ENCODE assay signal across 8 mouse cellular contexts in genomic region chr15:50997209-50997763, GRCm38 (mm10).
A peak's percentile ranks its signal among the peaks of the same experiment; 100 is the strongest.
DNase-seq lines count a peak whose midpoint lies in the region; ATAC-seq and TF ChIP-seq lines count a peak whose summit lies in the region.

No protein-coding gene starts in this region.

- peak; percentile 37 for DNase-seq in liver, adult 2 months (ENCODE audit: extremely low read depth, low read depth, low spot score)
- DNase-seq in cerebellum, adult 9-11 months, result peak; percentile 69
- peak; percentile 11 to 14 for DNase-seq in gastrocnemius, adult 8-10 months (ENCODE audit: low spot score in 2 of 2)
- peak; percentile 92 for DNase-seq in hindbrain, postnatal 0 days (ENCODE audit: low spot score)
- DNase-seq in retina, postnatal 7 days (ENCODE audit: low read depth, low spot score), result peak; percentile 2
- DNase-seq in embryo, embryonic 10.5 days (ENCODE audit: low spot score), result no peak

- no peaks in the 10 kb centered on the region for H3K9me3 ChIP-seq in liver, embryonic 12.5 days (replicated peaks)
- no peaks in the 10 kb centered on the region for H3K9me3 ChIP-seq in hindbrain, postnatal 0 days (ENCODE audit: low read length)
- H3K9me3 ChIP-seq in limb, embryonic 13.5 days, result no peaks in the 10 kb centered on the region

- H3K36me3 ChIP-seq in liver, adult 2 months (ENCODE audit: control insufficient read depth, insufficient read depth, low read length), result no peaks in the 10 kb centered on the region
- H3K36me3 ChIP-seq in liver, embryonic 12.5 days, result no peaks in the 10 kb centered on the region
- H3K36me3 ChIP-seq in hindbrain, postnatal 0 days (ENCODE audit: insufficient read depth, low read length), result no peaks in the 10 kb centered on the region
- no peaks in the 10 kb centered on the region for H3K36me3 ChIP-seq in limb, embryonic 13.5 days

- H3K27ac ChIP-seq in liver, adult 2 months (replicated peaks; ENCODE audit: insufficient read depth, low read depth, low read length), result no peak overlapping the region
- H3K27ac ChIP-seq in liver, embryonic 12.5 days, result no peak overlapping the region
- H3K27ac ChIP-seq in hindbrain, postnatal 0 days, result peak overlapping the region; percentile 76
- peak overlapping the region; percentile 33; the same call in 1 of the 2 replicates for H3K27ac ChIP-seq in limb, embryonic 13.5 days

- no peak overlapping the region for H3K4me2 ChIP-seq in liver, embryonic 12.5 days
- H3K4me2 ChIP-seq in hindbrain, postnatal 0 days (ENCODE audit: low read depth, low read length), result peak overlapping the region; percentile 44
- H3K4me2 ChIP-seq in limb, embryonic 13.5 days (replicated peaks), result peak overlapping the region; percentile 29

- 71% methylated on average over 11 of the region's 11 CpGs for WGBS in liver, adult 2 months
- 53% methylated on average over 11 of the region's 11 CpGs for WGBS in liver, embryonic 12.5 days (ENCODE audit: insufficient replicate concordance)
- WGBS in hindbrain, postnatal 0 days, result 31% methylated on average over 11 of the region's 11 CpGs
- 51% methylated on average over 11 of the region's 11 CpGs for WGBS in limb, embryonic 13.5 days

- H3K4me1 ChIP-seq in liver, adult 2 months (ENCODE audit: control insufficient read depth, insufficient read depth, low read length), result no peaks in the 10 kb centered on the region
- no peaks in the 10 kb centered on the region for H3K4me1 ChIP-seq in liver, embryonic 12.5 days
- no peaks in the 10 kb centered on the region for H3K4me1 ChIP-seq in hindbrain, postnatal 0 days (ENCODE audit: insufficient read depth, low read length)
- H3K4me1 ChIP-seq in limb, embryonic 13.5 days, result peaks cover 7% of the 10 kb centered on the region

- no peak overlapping the region for H3K4me3 ChIP-seq in liver, adult 2 months (ENCODE audit: insufficient read depth, low read depth, low read length)
- H3K4me3 ChIP-seq in liver, embryonic 12.5 days, result no peak overlapping the region
- H3K4me3 ChIP-seq in hindbrain, postnatal 0 days (ENCODE audit: low read length), result no peak overlapping the region; the same call in 1 of the 2 replicates
- no peak overlapping the region for H3K4me3 ChIP-seq in limb, embryonic 13.5 days

- no peak for ATAC-seq in liver, embryonic 12.5 days
- ATAC-seq in hindbrain, postnatal 0 days, result peak; percentile 98
- no peak; the same call in 1 of the 2 replicates for ATAC-seq in limb, embryonic 13.5 days (ENCODE audit: low FRiP score, low read depth)

- TF ChIP-seq POLR2A in liver, adult 2 months (IDR thresholded peaks at IDR 0.05; ENCODE audit: extremely low read depth, insufficient read depth, low read length), result no peak

- H3K79me2 ChIP-seq in liver, adult 2 months (ENCODE audit: control insufficient read depth, insufficient read depth, low read length), result no peaks in the 10 kb centered on the region

- TF ChIP-seq CTCF in liver, adult 2 months (IDR thresholded peaks at IDR 0.05; ENCODE audit: low read depth, low read length), result no peak
- TF ChIP-seq CTCF in hindbrain, postnatal 0 days (IDR thresholded peaks at IDR 0.05; ENCODE audit: low read depth), result 0 out of 2 replicates have a peak, but pooled peaks have one; percentile 14

- H3K9ac ChIP-seq in liver, adult 2 months (ENCODE audit: low read depth, low read length), result no peak overlapping the region
- H3K9ac ChIP-seq in liver, embryonic 12.5 days, result no peak overlapping the region
- no peak overlapping the region for H3K9ac ChIP-seq in hindbrain, postnatal 0 days (replicated peaks; ENCODE audit: low read length)
- H3K9ac ChIP-seq in limb, embryonic 13.5 days, result no peak overlapping the region

- no peaks in the 10 kb centered on the region for H3K27me3 ChIP-seq in liver, adult 2 months (ENCODE audit: control insufficient read depth, insufficient read depth, low read length)
- H3K27me3 ChIP-seq in liver, embryonic 12.5 days (replicated peaks), result no peaks in the 10 kb centered on the region
- H3K27me3 ChIP-seq in hindbrain, postnatal 0 days (ENCODE audit: insufficient read depth, low read length), result no peaks in the 10 kb centered on the region
- H3K27me3 ChIP-seq in limb, embryonic 13.5 days, result no peaks in the 10 kb centered on the region

Comparison
In these comparisons a context has a peak if more than half of its experiments do, and no peak if none do; other contexts are left out.
1. H3K27ac ChIP-seq: peak in hindbrain, postnatal 0 days (single experiment) and limb, embryonic 13.5 days (single experiment); none in liver, adult 2 months (single experiment) and liver, embryonic 12.5 days (single experiment).